Mouse (Mus musculus) effector memory CD4-positive, alpha-beta T cell, adult 7 months (primary cell): Measurements from ENCODE around the gene Olfr812. TPM values are rescaled to one million over a fixed set of nuclear protein-coding genes. Genes with fewer than 3 reads are reported as not detected.

Experiments
- polyA plus RNA-seq: library from polyadenylated mRNA; unstranded; fragments of 100-300 nt; shearing (Covaris generic); gene quantifications from one replicate; pipeline ENCODE4 v1.2.1, GENCODE M21; 2017

Gene Olfr812
- polyA plus RNA-seq: not detected

DNA sequence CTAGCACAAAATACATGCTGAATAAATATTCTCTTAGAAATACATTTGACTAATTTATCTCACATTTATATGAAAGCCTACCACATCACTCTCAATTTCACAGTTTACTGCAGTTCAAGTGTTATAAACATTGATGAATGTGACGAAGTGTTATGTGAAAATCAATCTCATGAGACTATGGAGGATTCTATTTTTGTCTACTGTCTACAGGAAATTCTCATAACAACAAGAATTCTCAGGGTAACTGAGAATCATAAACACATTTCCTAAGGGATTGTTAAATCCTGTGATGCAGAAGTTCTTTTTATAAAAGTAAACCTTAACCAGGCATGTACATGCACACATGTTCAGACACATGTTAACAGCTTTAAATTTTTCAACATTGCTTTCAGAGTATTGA is at the start of gene Olfr812:
Gene Olfr812 (minus strand): TSS at position 101 of the 400 bp plus-strand sequence.

GRCm38 (mm10) chr10:129879751-129880150 is 33.9 kb upstream of the Olfr812 start, which contains the start of gene Olfr814:
Olfr814 (minus strand) TSS chr10:129879851.

GRCm38 (mm10) chr10:129855067-129855466 is 9.2 kb upstream of the Olfr812 start, which contains the start of gene Olfr813:
Olfr813 (plus strand) TSS chr10:129855367.

DNA sequence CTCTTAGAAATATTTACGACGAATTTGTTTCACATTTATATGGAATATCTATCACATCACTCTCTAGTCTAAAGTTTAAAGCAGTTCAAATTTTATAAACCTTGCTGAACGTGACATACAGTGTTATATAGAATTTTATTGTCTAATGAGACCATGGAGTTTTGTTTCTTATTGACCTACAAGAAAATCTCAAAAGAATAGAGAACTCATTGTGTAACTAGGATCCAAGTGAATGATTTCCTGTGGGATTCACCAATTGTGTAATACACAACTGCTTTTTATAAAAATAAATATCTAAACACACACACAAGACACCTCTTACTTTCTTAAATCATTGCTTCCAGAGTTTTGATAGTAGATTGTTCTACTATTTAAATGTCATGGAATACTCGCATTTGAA is 41.6 kb downstream of the Olfr812 start, which contains the start of gene Olfr811:
Gene Olfr811 (minus strand): TSS at position 101 of the 400 bp plus-strand sequence.

GRCm38 (mm10) chr10:129794817-129795216 is 51.1 kb downstream of the Olfr812 start, which contains the start of gene Olfr810:
Olfr810 (minus strand) TSS chr10:129794917.

Other genes starting within 250 kb of the Olfr812 start
- gene Olfr796, start 233.5 kb downstream of the Olfr812 start, polyA plus RNA-seq: not detected
- 0.38 TPM for gene Olfr798, start 218.2 kb downstream of the Olfr812 start, polyA plus RNA-seq
- gene Olfr799, start 208.6 kb downstream of the Olfr812 start, polyA plus RNA-seq: not detected
- not detected for gene Olfr800, start 188.4 kb downstream of the Olfr812 start, polyA plus RNA-seq
- gene Olfr801, start 172.2 kb downstream of the Olfr812 start, polyA plus RNA-seq: not detected
- gene Olfr802, start 157.9 kb downstream of the Olfr812 start, polyA plus RNA-seq: not detected
- gene Olfr803, start 151.8 kb downstream of the Olfr812 start, polyA plus RNA-seq: not detected
- not detected for gene Olfr804, start 142.9 kb downstream of the Olfr812 start, polyA plus RNA-seq
- not detected for gene Olfr805, start 116.7 kb downstream of the Olfr812 start, polyA plus RNA-seq
- not detected for gene Olfr806, start 104.2 kb downstream of the Olfr812 start, polyA plus RNA-seq
- gene Olfr807, start 88.3 kb downstream of the Olfr812 start, polyA plus RNA-seq: 0.21 TPM
- gene Olfr808, start 80.6 kb downstream of the Olfr812 start, polyA plus RNA-seq: not detected
- gene Olfr809, start 71.5 kb downstream of the Olfr812 start, polyA plus RNA-seq: not detected
- gene Olfr810, start 51.2 kb downstream of the Olfr812 start, polyA plus RNA-seq: not detected
- gene Olfr811, start 41.7 kb downstream of the Olfr812 start, polyA plus RNA-seq: not detected
- not detected for gene Olfr813, start 9.3 kb upstream of the Olfr812 start, polyA plus RNA-seq
- 0.11 TPM for gene Olfr814, start 33.8 kb upstream of the Olfr812 start, polyA plus RNA-seq
- gene Olfr815, start 59.8 kb upstream of the Olfr812 start, polyA plus RNA-seq: 0.21 TPM
- 1.5 TPM for gene Olfr816, start 69.5 kb upstream of the Olfr812 start, polyA plus RNA-seq
- not detected for gene Olfr818, start 103.0 kb upstream of the Olfr812 start, polyA plus RNA-seq
- gene Olfr819, start 121.2 kb upstream of the Olfr812 start, polyA plus RNA-seq: not detected
- not detected for gene Olfr247, start 130.0 kb upstream of the Olfr812 start, polyA plus RNA-seq
- 0.40 TPM for gene Gm10310, start 139.0 kb upstream of the Olfr812 start, polyA plus RNA-seq
- not detected for gene Olfr820, start 166.5 kb upstream of the Olfr812 start, polyA plus RNA-seq
- not detected for gene Olfr821, start 184.3 kb upstream of the Olfr812 start, polyA plus RNA-seq
- gene Olfr822, start 225.1 kb upstream of the Olfr812 start, polyA plus RNA-seq: not detected